Mouse (Mus musculus): ENCODE results near the gene Cacnb4. TPM values are rescaled to one million over a fixed set of nuclear protein-coding genes. Genes with fewer than 3 reads are reported as not detected.

Gene Cacnb4
- polyA plus RNA-seq, 2 experiments from 2014 or later = 0.28 to 0.42 TPM

GRCm38 (mm10) chr2:52518740-52519139 is 157.9 kb downstream of the Cacnb4 start:
- ATAC-seq = no peak

GRCm38 (mm10) chr2:52516534-52516933 is 160.1 kb downstream of the Cacnb4 start:
- ATAC-seq = no peak

GRCm38 (mm10) chr2:52512865-52513388 is 163.7 kb downstream of the Cacnb4 start:
- no peak for ATAC-seq

DNA sequence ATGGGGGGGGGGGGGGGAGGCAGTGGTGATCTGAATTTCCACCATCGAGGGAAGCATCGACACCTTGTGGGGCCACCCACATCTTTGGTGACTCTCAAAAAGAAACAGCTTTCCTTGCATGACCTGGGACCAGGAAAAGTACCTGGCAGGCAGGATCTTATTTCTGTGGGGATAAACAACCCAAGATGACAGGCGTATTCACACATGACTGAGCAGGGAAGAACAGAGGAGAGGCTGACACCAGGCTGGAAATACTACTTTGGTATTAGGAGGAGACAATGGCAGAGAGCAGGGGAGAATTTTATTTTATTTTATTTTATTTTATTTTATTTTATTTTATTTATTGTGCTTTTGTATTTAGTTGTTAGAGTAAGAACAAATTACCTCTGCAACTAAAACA is 164.4 kb downstream of the Cacnb4 start:
- ATAC-seq = no peak

- no peak for ATAC-seq
These were observed 164.8 kb downstream of the Cacnb4 start for GRCm38 (mm10) chr2:52511799-52512198.

DNA sequence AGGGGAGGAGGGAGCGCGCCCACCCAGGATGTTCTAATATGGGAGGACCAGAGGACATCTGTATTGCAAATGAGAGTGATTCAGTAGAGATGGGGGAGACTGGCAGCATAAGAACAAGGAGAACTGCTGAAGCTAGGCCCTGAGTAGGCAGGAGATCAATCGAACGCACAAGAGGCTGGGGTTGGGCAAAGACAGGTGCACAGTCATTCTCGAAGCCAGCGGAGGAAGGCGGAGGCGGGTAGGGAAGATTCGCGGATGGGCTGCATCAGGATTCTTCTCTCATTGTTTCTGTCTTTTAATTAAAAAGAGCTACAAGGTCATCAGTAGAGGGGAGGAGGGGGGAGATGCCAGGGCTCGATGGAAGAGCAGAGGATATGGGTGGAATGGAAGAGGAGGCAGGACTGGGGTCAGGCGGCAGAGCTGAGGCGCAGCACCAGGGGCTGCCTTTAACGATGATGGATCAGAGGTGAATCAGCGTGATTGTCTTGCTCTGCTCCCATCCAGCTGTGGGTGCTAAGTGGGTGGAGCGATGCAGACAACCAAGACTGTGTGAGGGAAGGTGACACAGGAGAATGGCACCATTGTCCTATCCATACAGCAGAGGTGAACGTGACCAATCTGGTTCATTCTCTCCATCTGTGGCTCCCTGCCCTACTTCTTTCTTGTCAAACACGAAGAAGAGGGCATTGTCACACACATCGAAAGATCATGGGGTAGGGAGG is 166.7 kb downstream of the Cacnb4 start:
- no peak for ATAC-seq

- ATAC-seq = no peak
These were observed 171.5 kb downstream of the Cacnb4 start for GRCm38 (mm10) chr2:52505164-52505563.

DNA sequence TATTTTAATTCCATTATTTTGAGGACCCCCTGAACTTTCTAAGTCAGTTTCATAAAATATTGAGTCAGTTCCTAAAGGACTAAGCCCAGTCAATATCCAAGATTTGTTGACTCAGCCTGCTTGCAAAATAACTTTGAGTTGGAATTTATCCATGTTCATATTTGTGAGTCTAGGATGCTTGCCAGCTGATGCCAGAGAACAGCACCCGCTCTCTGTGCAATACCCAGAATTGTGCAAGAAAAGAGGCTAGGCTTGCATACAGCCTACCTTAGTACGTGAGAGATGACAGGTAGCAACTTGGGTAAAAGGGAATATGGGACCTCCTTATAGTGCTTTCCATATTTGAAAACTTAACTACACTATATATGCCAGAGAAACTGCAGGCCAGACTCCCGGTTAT is 171.9 kb downstream of the Cacnb4 start:
- no peak for ATAC-seq

- ATAC-seq = no peak
These were observed 176.8 kb downstream of the Cacnb4 start for GRCm38 (mm10) chr2:52499849-52500262.

DNA sequence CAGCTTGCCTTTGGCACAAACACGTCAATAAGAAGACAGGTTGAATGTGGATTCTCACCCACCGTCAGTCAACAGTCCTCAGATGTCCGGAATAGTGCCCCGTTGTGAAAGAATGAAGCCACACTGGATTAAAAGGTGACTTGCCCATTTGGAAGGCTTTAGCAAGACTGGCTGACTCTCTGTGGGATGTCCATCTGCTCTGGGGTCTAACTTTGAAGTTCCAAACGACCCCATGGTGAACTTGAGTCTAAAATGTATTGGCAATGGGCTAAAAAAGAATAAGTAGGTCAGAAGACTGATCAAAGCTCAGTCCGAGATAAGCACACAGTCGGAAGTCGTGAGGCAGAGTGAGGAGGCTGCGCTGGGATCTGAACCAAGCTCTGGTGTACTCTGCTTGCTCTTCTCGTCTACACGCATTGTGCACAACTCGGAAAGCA is 177.5 kb downstream of the Cacnb4 start:
- no peak for ATAC-seq

GRCm38 (mm10) chr2:52495097-52495694 is 181.4 kb downstream of the Cacnb4 start:
- no peak for ATAC-seq

DNA sequence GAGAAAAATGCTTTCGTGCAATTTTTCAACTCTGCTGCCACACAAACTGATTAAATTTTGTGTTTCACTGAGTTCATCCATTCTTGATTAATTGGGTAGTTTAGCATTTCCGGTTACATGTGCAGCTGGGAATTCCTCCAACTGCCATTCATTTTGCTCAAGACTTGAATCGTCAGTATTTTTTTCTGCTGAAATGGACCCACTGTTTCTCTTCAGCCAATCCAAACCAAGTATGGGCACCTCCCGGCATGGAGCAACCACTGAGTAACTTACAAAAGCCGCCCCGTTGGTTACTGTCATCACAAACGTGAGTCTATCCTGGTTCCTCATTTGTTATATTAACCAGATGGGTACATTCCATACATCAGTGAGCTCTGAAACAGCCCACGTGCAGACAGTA is 182.4 kb downstream of the Cacnb4 start:
- no peak for ATAC-seq

DNA sequence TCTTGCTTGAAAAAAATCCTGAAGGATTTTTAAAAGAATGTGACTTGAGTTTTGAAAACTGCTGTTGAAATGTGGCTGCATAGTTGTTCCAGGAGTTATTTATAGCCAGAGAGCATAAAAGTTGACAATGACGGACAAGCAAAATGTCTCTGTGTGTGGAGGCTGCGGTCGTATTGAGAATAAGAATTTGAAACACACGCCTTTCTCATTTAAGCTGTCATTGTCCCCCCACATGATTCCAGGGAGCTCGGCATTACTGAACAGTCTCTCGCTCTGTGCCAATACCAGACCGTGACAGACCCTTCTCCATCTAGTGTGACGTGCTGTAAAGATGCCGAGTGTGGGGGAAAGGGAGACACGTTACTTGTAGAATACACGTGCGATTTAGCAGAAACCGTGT is 183.8 kb downstream of the Cacnb4 start:
- no peak for ATAC-seq

- no peak for ATAC-seq
These were observed 186.8 kb downstream of the Cacnb4 start for GRCm38 (mm10) chr2:52489840-52490239.

- no peak for ATAC-seq
These were observed 193.1 kb downstream of the Cacnb4 start for GRCm38 (mm10) chr2:52483496-52483895.

GRCm38 (mm10) chr2:52480476-52480875 is 196.2 kb downstream of the Cacnb4 start:
- ATAC-seq = no peak

DNA sequence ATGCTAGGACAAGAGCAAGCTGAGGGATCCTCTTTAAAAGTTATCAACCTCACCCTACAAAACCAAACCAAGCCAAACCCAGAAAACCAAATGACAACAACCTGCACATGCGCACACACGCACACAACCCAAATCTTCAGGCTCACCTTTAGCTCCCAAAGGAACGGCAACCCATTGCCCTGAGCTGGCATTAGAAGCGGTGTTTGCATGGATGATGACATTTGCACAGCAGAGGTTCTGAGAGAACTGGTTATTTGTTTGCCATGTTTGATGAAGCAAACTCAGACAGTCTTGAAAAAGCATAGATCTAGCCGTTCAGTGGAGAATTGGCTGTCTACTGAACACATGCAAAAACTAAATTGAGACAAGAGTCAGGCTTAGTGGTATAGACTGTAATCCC is 198.1 kb downstream of the Cacnb4 start:
- ATAC-seq = no peak

- no peak for ATAC-seq
These were observed 199.1 kb downstream of the Cacnb4 start for GRCm38 (mm10) chr2:52477550-52477907.

- no peak for ATAC-seq
These were observed 199.7 kb downstream of the Cacnb4 start for GRCm38 (mm10) chr2:52476801-52477549.

DNA sequence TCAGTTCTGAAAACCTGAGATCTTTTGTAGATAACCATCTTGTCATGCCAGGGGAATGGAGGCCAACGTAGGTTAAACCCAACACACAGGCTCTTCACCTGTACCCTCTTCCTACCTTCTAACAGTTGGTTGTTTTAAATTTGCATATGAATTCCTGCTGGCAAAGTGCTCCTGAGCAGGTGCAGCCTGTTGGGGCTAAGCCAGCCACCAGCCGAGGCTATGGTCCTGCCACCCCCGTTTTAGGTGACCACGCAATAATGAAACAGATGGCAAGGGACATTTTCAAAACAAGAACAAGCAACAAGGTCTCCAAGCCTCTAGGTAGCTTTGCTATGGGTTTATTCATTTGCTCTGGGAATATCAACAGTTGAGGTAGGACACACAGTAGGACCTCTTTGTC is 200.8 kb downstream of the Cacnb4 start:
- no peak for ATAC-seq

DNA sequence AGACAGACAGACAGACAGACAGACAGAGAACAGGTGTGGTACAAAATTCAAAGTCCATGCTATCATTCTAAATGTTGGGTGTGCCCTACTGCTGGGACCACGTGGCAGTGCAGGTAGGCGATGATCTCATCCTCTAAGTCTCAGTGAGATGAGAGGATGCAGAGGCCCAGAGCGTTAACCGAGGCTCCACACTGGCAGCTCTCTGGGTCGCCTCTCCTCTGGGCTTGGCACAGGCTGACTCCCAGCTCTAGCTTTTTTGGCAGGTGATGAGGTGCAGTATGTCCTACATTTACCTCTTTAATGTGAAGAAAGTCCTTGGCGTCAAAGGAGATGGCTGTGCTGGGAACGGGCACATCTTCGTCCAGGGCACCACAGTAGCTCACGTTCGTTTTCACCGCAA is 202.1 kb downstream of the Cacnb4 start:
- ATAC-seq = no peak

GRCm38 (mm10) chr2:52471545-52472291 is 204.9 kb downstream of the Cacnb4 start:
- no peak for ATAC-seq

GRCm38 (mm10) chr2:52470044-52470560 is 206.5 kb downstream of the Cacnb4 start:
- ATAC-seq = no peak

All from CD4-positive, CD25-positive, alpha-beta regulatory T cell, adult 4 months (primary cell).